In genomic region chr14:72866896-72867295, GRCm38 (mm10) we compare ENCODE assay signal across 21 mouse cellular contexts.
DNase-seq lines count a peak whose midpoint lies in the region; ATAC-seq and TF ChIP-seq lines count a peak whose summit lies in the region.
"Had no signal": no experiment of that assay in that cellular context is flagged by ENCODE, and none has a peak within 500 bp of the region (broad histone marks: within the 10 kb centered on the region; RNA-seq: fewer than 3 reads in every experiment).

No protein-coding gene starts in this region.

- 40% methylated on average over 2 of the region's 2 CpGs for WGBS in lung, postnatal 0 days

- TF ChIP-seq CTCF in lung, postnatal 0 days (IDR thresholded peaks at IDR 0.05) = no peak

- no peak overlapping the region for H3K27ac ChIP-seq in lung, postnatal 0 days (ENCODE audit: low read length)
- H3K27ac ChIP-seq: forebrain, embryonic 13.5 days; heart, embryonic 15.5 days; hindbrain, embryonic 15.5 days; limb, embryonic 12.5 days had no signal

- H3K4me1 ChIP-seq in lung, postnatal 0 days (ENCODE audit: insufficient read depth, low read depth, low read length) = no peaks in the 10 kb centered on the region

- no peaks in the 10 kb centered on the region for H3K27me3 ChIP-seq in lung, postnatal 0 days (replicated peaks; ENCODE audit: insufficient read depth, low read length)
- H3K27me3 ChIP-seq: forebrain, embryonic 13.5 days; heart, embryonic 15.5 days; hindbrain, embryonic 15.5 days; limb, embryonic 12.5 days had no signal

- no peak overlapping the region for H3K4me2 ChIP-seq in lung, postnatal 0 days (replicated peaks; ENCODE audit: low read depth, low read length)
- H3K4me2 ChIP-seq: forebrain, embryonic 13.5 days; heart, embryonic 15.5 days; hindbrain, embryonic 15.5 days; limb, embryonic 12.5 days; liver, embryonic 11.5 days had no signal

- H3K36me3 ChIP-seq in lung, postnatal 0 days (ENCODE audit: insufficient read depth, low read length) = no peaks in the 10 kb centered on the region
- H3K36me3 ChIP-seq: heart, embryonic 15.5 days; hindbrain, embryonic 15.5 days; limb, embryonic 12.5 days had no signal

- ATAC-seq in lung, postnatal 0 days = peak; percentile 58; the same call in 1 of the 2 replicates
- ATAC-seq: forebrain, embryonic 13.5 days; intestine, postnatal 0 days; liver, postnatal 0 days had no signal

- peak; percentile 25 for DNase-seq in heart, adult 11 months
- no peak for DNase-seq in heart, postnatal 36 days
- DNase-seq in lung, postnatal 0 days (ENCODE audit: low spot score) = peak; percentile 65
- no peak for DNase-seq in lung, postnatal 4 days
- peak; percentile 63 for DNase-seq in kidney, postnatal 10 days
- DNase-seq in adrenal gland, postnatal 14 days = no peak
- DNase-seq in layer of hippocampus, postnatal 36 days = no peak
- DNase-seq: adrenal gland, postnatal 10 days; cerebellum, adult 9-10 months; liver, postnatal 0 days; midbrain, embryonic 14.5 days; right cerebral cortex, postnatal 14 days; spleen, adult 18-20 months; thymus, adult 18-20 months; thymus, postnatal 36 days had no signal

- no peaks in the 10 kb centered on the region for H3K9me3 ChIP-seq in lung, postnatal 0 days (ENCODE audit: low read length)
- H3K9me3 ChIP-seq: forebrain, embryonic 13.5 days; heart, embryonic 15.5 days; hindbrain, embryonic 15.5 days; limb, embryonic 12.5 days had no signal

- intact Hi-C loops in heart, postnatal 36 days (cut with DNase I) = no loop called here

- H3K4me3 ChIP-seq in lung, postnatal 0 days (ENCODE audit: low read depth, low read length) = no peak overlapping the region
- H3K4me3 ChIP-seq: forebrain, embryonic 13.5 days; heart, embryonic 15.5 days; hindbrain, embryonic 15.5 days; limb, embryonic 12.5 days had no signal

- no peak overlapping the region for H3K9ac ChIP-seq in lung, postnatal 0 days (replicated peaks; ENCODE audit: low read depth)
- H3K9ac ChIP-seq: forebrain, embryonic 13.5 days; heart, embryonic 15.5 days; hindbrain, embryonic 15.5 days; limb, embryonic 12.5 days; liver, postnatal 0 days had no signal

- TF ChIP-seq EP300 in lung, postnatal 0 days (IDR thresholded peaks at IDR 0.05) = peak; percentile 36; the same call in 1 of the 2 replicates

Comparison
In these comparisons a context has a peak if more than half of its experiments do, and no peak if none do; other contexts are left out.
1. DNase-seq: peak in heart, adult 11 months (single experiment), lung, postnatal 0 days (single experiment) and kidney, postnatal 10 days (single experiment); none in heart, postnatal 36 days (0 of 2), lung, postnatal 4 days (0 of 2), adrenal gland, postnatal 14 days (single experiment) and layer of hippocampus, postnatal 36 days (0 of 2).